Mouse (Mus musculus) stomach, postnatal 0 days (tissue): Measurements from ENCODE around the gene Trim26.

Source experiments
- CTCF ChIP-seq: IDR thresholded peaks from 2 replicates; pipeline ENCODE4 v1.5.1; 2016; ENCODE audit warnings: antibody characterized with exemption, low read depth, mild to moderate bottlenecking, moderate library complexity
- EP300 ChIP-seq: optimal IDR thresholded peaks from 2 replicates; pipeline ENCODE3; 2016; ENCODE audit warnings: antibody characterized with exemption

- no peak for TF ChIP-seq CTCF
- TF ChIP-seq EP300 = no peak
Measured at GRCm38 (mm10) chr17:36874636-36875035, 37.7 kb downstream of the Trim26 start.
